Mouse (Mus musculus) ES-Bruce4 (cell line): ENCODE measurements around the gene Naaa.

Experiments
- CTCF ChIP-seq: IDR thresholded peaks from one replicate; pipeline ENCODE4 v1.8.1; 2011; ENCODE audit warnings: low read depth, low read length
- EP300 ChIP-seq: IDR thresholded peaks from 2 replicates; pipeline ENCODE4 v1.6.1; 2011; ENCODE audit warnings: low read depth, low read length; ENCODE audit not compliant: insufficient read depth

DNA sequence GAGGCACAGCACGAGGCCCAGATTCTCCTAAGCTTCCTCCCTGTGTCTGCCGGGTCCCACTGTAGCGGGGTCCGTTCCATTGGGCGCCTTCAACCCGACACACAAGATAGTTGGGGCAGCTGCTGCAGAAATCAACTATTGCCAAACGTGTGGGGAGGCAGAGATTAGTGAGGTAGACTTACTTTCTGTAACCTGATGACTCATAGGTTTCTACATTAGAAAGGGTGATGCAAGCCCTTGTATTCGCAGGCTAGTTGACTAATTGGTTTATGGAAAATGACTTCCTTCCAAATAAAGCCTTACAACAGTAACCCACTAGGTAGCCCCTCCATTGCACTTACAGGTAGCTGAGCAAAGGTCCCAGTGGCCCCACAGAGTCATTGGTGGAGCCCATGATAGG is 15.3 kb downstream of the Naaa start:
- TF ChIP-seq CTCF: no peak
- no peak for TF ChIP-seq EP300
